Mouse (Mus musculus) frontal cortex, postnatal 25 days (tissue): Measurements from ENCODE around the gene Krtap16-1.

Experiments used
- DNase-seq, 2 experiments: peaks; one replicate each; pipeline ENCODE4 v3.0.0; 2022; ENCODE audit warnings: low spot score in 2 of 2

Gene Krtap16-1

GRCm38 (mm10) chr11:99986180-99986647 lies at the start of gene Krtap16-1:
TSS of gene Krtap16-1 (minus strand) at chr11:99986597.
- no peak for DNase-seq

- DNase-seq, result no peak
Observed at GRCm38 (mm10) chr11:100029768-100030167, 43.4 kb upstream of the Krtap16-1 start, which contains the start of gene Krt33b. TSS of gene Krt33b (minus strand) at chr11:100029868.

GRCm38 (mm10) chr11:100021438-100021837 lies 35.0 kb upstream of the Krtap16-1 start:
- DNase-seq, result no peak

GRCm38 (mm10) chr11:100019466-100019865 lies 33.1 kb upstream of the Krtap16-1 start:
- DNase-seq, result no peak

- DNase-seq, result no peak
Observed at GRCm38 (mm10) chr11:100016112-100016511, 29.7 kb upstream of the Krtap16-1 start, which contains the start of gene Krt33a. TSS of gene Krt33a (minus strand) at chr11:100016212.

- DNase-seq, result no peak
Observed at GRCm38 (mm10) chr11:100013691-100014171, 27.3 kb upstream of the Krtap16-1 start.

GRCm38 (mm10) chr11:100010682-100011081 lies 24.3 kb upstream of the Krtap16-1 start:
- DNase-seq, result no peak

- DNase-seq, result no peak
Observed at GRCm38 (mm10) chr11:100008336-100008735, 21.9 kb upstream of the Krtap16-1 start.

GRCm38 (mm10) chr11:100006624-100007023 lies 20.2 kb upstream of the Krtap16-1 start:
- no peak for DNase-seq

GRCm38 (mm10) chr11:100005905-100006304 lies 19.5 kb upstream of the Krtap16-1 start:
- no peak for DNase-seq

- peak in 1 of 2 experiments; percentile 40 for DNase-seq
Observed at GRCm38 (mm10) chr11:100004846-100005245, 18.4 kb upstream of the Krtap16-1 start.

GRCm38 (mm10) chr11:99999091-99999490 lies 12.7 kb upstream of the Krtap16-1 start:
- DNase-seq, result no peak

- DNase-seq, result no peak
Observed at GRCm38 (mm10) chr11:99994384-99994661, 7.9 kb upstream of the Krtap16-1 start.

- no peak for DNase-seq
Observed at GRCm38 (mm10) chr11:99993620-99994383, 7.4 kb upstream of the Krtap16-1 start, which contains the start of gene Krtap17-1. TSS of gene Krtap17-1 (minus strand) at chr11:99993994.

GRCm38 (mm10) chr11:99990571-99990970 lies 4.2 kb upstream of the Krtap16-1 start:
- no peak for DNase-seq

GRCm38 (mm10) chr11:99989881-99990405 lies 3.5 kb upstream of the Krtap16-1 start:
- DNase-seq, result no peak

- no peak for DNase-seq
Observed at GRCm38 (mm10) chr11:99988530-99988929, 2.1 kb upstream of the Krtap16-1 start.

- peak in 1 of 2 experiments; percentile 19 for DNase-seq
Observed at GRCm38 (mm10) chr11:99985291-99986092, 905 bp downstream of the Krtap16-1 start.

GRCm38 (mm10) chr11:99983442-99983841 lies 3.0 kb downstream of the Krtap16-1 start:
- no peak for DNase-seq

- DNase-seq, result no peak
Observed at GRCm38 (mm10) chr11:99982731-99983130, 3.7 kb downstream of the Krtap16-1 start.

- no peak for DNase-seq
Observed at GRCm38 (mm10) chr11:99978953-99979352, 7.4 kb downstream of the Krtap16-1 start, which contains the start of gene Krtap29-1. TSS of gene Krtap29-1 (minus strand) at chr11:99979053.

GRCm38 (mm10) chr11:99965961-99966360 lies 20.4 kb downstream of the Krtap16-1 start:
- DNase-seq, result no peak
